Mouse (Mus musculus) megakaryocyte, adult 5-6 weeks (primary cell): ENCODE measurements around the gene Elf2. TPM values are rescaled to one million over a fixed set of nuclear protein-coding genes. Genes with fewer than 3 reads are reported as not detected.
"Not testable (repeated sequence)": the region's sequence is repeated elsewhere in the genome, so short reads cannot be mapped to it uniquely, and the experiment has no call there.

Experiments
- ATAC-seq: 2 replicates; pipeline ENCODE4 v1.8.0; 2016; ENCODE audit warnings: mild to moderate bottlenecking, inconsistent platforms; ENCODE audit not compliant: poor library complexity, severe bottlenecking
- total RNA-seq, 2 experiments: library from RNA; stranded (forward) in 1 of 2; stranded (reverse) in 1 of 2; fragments of 153-499, 151-499 nt in 1 of 2; fragments of 221-1000, 200-1000 nt in 1 of 2; gene quantifications; 2 replicates each; pipeline versions ENCODE4 v1.2.3 to v1.2.4; 2015 to 2017

Elf2 gene
- total RNA-seq, 2 experiments from 2014 or later = 39.6 to 98.4 TPM

GRCm38 (mm10) chr3:51359558-51360307, 19.3 kb upstream of the Elf2 start:
- ATAC-seq = peak; percentile 6

DNA sequence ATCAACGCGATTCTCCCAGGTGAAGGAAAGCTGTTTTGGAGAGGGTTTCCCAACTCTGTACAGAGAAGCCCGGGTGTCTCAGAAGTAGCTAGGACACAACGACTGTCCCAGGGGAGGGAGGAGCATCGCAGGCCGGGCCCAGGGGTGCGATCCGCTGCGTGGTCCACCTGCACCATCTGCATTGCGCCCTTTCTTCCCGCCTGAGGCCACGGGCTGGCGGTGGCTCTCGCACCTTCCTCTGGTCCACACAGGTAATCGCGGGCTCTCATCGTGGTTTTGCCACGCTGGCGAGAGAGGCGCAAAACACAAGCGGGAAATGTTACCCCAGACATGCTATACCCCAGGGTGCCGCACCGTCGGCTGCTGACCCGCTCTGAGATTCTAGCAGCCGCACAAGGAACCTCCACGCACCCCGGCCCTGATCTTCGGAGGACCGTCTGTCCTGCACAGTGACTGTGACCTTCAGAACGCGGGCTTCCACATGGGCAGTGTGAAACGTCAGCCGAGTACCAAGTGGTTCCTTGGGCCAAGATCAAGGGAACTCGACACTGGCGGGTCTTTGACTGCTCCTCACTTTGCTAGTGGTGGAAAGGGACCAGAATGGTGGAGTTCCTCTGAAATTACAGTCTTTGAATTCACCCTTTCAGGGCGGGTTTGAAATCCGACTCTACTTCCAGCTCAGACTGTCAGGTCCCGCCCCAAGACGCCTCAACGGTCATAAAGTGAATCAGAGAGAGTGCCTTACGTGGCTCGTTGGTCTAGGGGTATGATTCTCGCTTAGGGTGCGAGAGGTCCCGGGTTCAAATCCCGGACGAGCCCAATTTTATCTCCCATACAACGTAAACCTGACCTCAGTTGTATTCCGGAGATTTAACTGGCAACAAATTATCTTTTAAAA, 18.4 kb upstream of the Elf2 start:
- peak; percentile 66 for ATAC-seq

- ATAC-seq = peak; percentile 46
Measured at GRCm38 (mm10) chr3:51358181-51358580, 17.7 kb upstream of the Elf2 start.

- ATAC-seq = no peak
Measured at GRCm38 (mm10) chr3:51357624-51358023, 17.2 kb upstream of the Elf2 start.

GRCm38 (mm10) chr3:51357078-51357477, 16.6 kb upstream of the Elf2 start:
- ATAC-seq = no peak

DNA sequence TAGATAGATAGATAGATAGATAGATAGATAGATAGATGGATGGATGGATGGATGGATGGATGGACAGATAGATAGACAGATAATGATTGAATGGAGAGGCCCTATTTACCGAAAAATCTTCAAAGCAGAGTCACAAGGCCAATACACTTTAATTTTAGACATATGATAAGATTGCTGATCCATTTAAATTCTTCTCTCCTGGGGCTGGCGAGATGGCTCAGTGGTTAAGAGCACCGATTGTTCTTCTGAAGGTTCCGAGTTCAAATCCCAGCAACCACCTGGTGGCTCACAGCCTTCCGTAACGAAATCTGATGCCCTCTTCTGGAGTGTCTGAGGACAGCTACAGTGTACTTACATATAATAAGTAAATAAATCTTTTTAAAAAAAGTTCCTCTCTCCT, 14.5 kb upstream of the Elf2 start:
- not testable (repeated sequence) for ATAC-seq

GRCm38 (mm10) chr3:51354034-51354427, 13.6 kb upstream of the Elf2 start:
- no peak for ATAC-seq

DNA sequence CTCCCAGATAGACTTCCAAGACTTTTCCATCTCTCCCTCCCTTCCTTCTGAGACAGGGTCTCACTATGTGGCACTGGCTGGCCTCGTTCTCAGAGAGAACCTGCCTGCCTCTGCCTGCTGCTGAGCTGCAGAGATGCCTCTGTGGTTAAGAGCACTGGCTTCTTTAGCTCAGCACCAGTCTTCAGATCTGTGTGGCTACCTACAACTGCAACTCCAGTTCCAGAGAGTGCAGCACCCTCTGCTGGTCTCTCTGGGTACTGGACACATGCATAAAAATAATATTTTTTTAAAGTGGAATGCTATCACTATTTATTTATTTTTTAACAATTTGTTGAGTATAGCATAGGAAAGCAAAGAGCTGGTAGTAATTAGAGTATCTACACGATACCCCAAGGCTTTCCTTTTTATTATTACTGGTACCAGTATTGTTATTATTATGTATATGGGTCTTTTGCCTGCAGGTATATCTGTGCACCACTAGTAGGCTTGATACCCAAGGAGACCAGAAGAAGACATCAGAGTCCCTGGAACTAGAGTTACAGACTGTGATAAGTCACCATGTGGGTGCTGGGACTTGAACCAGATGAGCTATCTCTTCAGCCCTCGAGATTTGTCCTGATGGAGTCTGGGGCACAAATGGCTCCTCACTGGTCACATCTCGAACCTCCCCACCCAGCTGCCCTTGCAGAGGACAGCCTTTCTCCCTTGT, 13.0 kb upstream of the Elf2 start:
- ATAC-seq = peak; percentile 91

DNA sequence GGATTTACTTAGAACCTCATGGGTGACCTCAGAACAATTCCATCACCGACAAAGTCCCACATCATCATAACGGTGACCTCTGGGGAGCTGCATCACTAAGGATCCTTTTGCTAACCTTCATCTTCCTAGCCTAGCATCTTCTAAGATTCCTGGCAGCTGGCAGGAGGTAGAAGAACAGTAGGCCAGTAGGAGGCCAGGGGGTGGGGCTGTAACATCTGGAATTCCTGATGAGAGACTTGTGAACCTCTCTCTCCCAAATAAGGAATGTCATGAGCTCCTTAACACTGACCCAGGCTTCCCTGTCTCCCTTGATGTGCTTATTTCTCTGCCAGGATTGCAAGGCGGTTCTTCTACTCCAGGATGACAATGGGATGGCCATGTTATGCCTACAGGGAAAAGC, 10.3 kb upstream of the Elf2 start:
- no peak for ATAC-seq

- ATAC-seq = no peak
Measured at GRCm38 (mm10) chr3:51348646-51349238, 8.3 kb upstream of the Elf2 start.

DNA sequence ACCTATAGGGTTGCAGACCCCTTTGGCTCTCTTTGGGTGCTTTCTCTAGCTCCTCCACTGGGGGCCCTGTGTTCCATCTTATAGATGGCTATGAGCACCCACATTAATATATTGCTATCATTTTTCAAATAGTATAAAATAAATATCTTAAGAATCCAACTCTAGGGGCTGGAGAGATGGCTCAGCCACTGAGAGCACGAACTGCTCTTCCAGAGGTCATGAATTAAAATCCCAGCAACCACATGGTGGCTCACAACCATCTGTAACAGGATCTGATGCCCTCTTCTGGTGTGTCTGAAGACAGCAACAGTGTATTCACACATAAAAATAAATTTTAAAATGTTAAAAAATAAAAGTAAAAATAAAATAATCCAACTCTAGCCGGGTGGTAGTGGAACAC, 4.6 kb upstream of the Elf2 start:
- not testable (repeated sequence) for ATAC-seq

DNA sequence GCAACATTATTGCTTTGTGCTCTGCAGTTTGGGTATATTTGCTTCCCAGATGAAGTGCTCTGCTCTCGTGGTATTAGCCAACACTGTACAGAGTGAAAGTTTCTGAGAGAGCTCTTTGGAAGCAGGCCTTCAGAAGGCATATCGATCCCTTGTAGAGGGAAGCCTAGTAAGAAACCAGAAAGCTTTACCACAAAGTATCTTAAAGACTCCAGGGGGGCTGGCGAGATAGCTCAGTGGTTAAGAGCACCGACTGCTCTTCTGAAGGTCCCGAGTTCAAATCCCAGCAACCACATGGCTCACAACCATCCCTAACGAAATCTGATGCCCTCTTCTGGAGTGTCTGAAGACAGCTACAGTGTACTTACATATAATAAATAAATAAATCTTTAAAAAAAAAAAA, 3.7 kb upstream of the Elf2 start:
- not testable (repeated sequence) for ATAC-seq

DNA sequence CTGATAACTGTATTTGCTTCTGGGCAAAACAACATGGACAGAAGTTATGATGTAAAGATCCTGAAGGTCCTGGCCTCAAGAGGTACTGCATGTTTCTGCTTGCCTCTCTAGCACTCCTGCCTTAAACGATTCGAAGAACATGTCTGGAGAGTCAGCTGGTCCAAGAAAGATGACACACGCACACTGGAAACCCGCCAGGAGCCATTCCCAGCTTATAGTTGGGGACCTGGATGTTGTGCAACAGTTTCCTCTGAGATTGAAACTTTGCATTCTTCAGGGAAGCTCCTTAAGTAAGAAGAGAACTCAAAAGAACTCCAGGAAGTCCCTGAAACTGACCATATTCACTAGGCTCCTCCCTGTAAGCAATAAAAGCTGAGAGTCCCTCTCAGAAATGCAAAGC, 2.8 kb upstream of the Elf2 start:
- ATAC-seq = no peak

DNA sequence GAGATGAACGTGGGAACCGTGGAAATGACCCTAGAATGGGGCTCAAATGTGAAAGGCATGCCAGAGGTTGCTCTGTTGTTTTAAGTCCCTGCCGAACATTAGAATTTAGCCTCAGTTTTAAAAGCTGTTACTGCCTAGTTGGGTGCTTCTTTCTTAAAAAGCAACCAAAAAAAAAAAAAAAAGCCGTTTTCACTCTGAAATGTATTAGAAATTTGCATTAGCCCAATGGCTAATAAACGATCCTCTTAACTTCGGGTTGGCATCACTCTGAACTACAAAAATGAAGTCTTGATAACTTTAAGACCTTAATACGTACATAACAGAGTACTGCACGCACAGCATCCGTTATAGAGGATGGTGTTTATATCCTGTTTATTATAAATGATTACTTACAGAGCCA, 1.7 kb upstream of the Elf2 start:
- ATAC-seq = no peak

- peak; percentile 69 for ATAC-seq
Measured at GRCm38 (mm10) chr3:51341268-51342081, 1.0 kb upstream of the Elf2 start.

DNA sequence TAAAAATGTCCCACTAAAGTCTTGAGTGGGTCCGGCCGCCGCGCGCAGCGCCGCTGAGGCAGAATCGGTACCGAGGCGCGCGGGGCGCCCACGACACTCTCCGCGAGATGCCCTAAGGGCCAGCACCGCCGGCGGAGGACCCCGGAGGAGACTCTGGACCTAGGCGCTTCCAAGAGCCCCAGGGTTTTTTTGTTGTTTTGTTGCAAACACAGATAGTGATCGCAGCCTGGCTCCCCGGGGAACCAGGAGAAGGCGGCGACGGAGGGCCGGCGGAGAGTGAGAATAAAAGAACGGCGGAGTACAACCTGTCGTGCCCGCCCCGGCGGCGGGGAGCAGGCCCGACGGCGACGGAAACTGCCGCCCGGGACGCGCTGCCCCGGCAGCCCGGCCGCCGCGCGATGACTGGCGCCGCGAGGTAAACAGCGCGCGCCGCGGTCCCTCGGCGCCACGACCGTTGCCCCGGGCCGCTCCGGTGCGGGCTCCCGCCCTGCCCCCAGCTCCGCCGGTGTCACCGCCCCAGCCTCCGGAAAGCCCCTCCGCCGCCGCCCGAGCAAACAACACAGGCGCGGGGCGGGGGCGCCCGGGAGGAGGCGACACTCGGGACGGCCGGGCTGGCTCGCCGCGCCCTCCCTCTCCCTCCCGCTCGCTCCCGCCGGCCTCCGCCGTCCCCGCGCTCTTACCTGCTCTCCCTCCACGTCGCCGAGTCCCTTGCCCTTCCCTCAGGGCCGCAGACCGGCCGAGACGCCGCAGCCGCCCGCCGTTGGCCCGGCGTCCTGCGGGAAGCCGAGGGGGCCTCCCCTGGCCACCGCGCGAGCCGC, 520 bp downstream of the Elf2 start:
- ATAC-seq = 0 out of 2 replicates have a peak, but pooled peaks have one; percentile 0

- no peak for ATAC-seq
Measured at GRCm38 (mm10) chr3:51339378-51339733, 1.1 kb downstream of the Elf2 start.

- no peak for ATAC-seq
Measured at GRCm38 (mm10) chr3:51335378-51335777, 5.1 kb downstream of the Elf2 start.

DNA sequence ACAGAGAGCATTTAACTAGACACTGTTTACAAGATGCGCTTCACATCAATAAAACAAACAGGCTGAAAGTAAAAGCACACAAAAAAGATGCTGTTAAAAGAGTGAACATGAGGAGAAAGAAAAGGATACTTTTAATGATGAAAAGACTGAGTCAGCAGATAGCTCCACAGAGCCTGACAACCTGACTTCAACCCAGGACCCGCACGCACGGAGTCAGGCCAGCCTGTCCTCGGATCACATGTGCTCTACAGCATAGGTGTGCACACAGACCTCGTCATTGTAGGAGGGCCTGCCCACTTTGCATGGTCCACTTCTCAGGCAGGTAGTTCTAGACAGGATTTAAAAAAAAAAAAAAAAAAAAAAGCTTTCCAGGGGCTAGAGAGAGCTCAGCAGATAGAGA, 6.5 kb downstream of the Elf2 start:
- ATAC-seq = no peak
